Mouse (Mus musculus) gastrocnemius, postnatal 4 days (tissue): Measurements from ENCODE around the gene Itpr2. TPM values are rescaled to one million over a fixed set of nuclear protein-coding genes. Genes with fewer than 3 reads are reported as not detected.
A peak's percentile ranks its signal among the peaks of the same experiment; 100 is the strongest.

ENCODE experiments used
- DNase-seq, 2 experiments: peaks; one replicate each; pipeline ENCODE4 v3.0.0; 2021 to 2022; ENCODE audit warnings: low spot score in 2 of 2, mixed read lengths in 2 of 2
- total RNA-seq, 2 experiments: library from RNA; stranded (reverse); gene quantifications; 2 replicates each; pipeline ENCODE4 v1.2.3; 2021

Gene Itpr2
- total RNA-seq, 2 experiments from 2014 or later: 18.9 to 22.3 TPM

- no peak for DNase-seq
These were observed 423.9 kb downstream of the Itpr2 start for GRCm38 (mm10) chr6:146078136-146078535.

GRCm38 (mm10) chr6:146077124-146077889 lies 424.7 kb downstream of the Itpr2 start:
- DNase-seq: peak in 1 of 2 experiments; percentile 30

- DNase-seq: no peak
These were observed 429.2 kb downstream of the Itpr2 start for GRCm38 (mm10) chr6:146072842-146073241.

GRCm38 (mm10) chr6:146071883-146072282 lies 430.1 kb downstream of the Itpr2 start:
- DNase-seq: no peak

Other genes starting within 250 kb of the Itpr2 start
- gene Fgfr1op2, start 75.0 kb upstream of the Itpr2 start, total RNA-seq: 10 to 100 TPM; 52.2 to 52.4 TPM
- gene Ints13, start 75.6 kb upstream of the Itpr2 start, total RNA-seq: 10 to 100 TPM; 21.3 to 27.6 TPM
- 10 to 100 TPM; 50.4 to 53.9 TPM for gene Med21, start 140.3 kb upstream of the Itpr2 start, total RNA-seq
- 10 to 100 TPM; 25.0 to 29.1 TPM for gene Tm7sf3, start 140.6 kb upstream of the Itpr2 start, total RNA-seq
- gene Stk38l, start 222.8 kb upstream of the Itpr2 start, total RNA-seq: 10 to 100 TPM; 10.7 to 11.9 TPM